Mouse (Mus musculus): ENCODE results near the gene Tmem231. TPM values are rescaled to one million over a fixed set of nuclear protein-coding genes. Genes with fewer than 3 reads are reported as not detected.

Tmem231 gene
- polyA plus RNA-seq, 1 experiment from 2014 or later, result 16.7 TPM

DNA sequence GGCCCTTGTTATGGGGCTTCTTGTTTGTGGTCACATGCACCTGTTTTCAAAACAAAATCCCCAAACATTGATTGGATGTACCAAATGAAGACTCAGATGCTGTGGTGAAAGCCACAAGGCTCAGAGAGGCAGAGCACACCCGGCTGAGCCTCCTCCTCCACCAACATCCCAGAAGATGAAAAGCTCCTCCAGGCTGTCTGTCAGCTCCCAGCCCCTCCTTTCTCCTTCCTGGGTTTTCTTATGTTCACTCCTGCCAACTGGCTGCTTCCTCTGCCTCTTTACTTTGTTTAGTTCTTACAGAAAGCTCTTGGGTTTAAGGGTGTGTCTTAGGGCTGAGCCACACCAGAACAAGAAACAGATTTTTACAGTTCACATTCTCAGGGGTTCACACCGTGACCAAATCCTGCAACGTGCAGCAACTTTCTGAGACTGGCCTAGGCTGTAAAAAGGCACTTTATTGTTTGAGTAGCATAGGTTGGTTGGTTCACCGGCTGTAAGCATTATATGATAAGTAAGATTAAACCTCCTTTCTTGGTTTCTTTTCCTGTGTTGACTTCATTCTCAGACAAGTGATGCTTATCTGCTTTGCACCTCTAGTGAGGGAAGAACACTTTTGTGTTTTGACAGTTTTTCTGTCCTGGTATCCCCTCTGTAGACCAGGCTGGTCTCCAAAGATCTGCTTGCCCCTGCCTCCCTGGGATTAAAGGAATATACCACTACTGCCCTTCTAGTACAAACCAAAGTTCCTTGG is 21.3 kb upstream of the Tmem231 start:
- Histone ChIP-seq H3K4me3 (replicated peaks; ENCODE audit: low read depth, low read length) (no peak overlapping the region), H3K4me1 (ENCODE audit: control insufficient read depth, insufficient read depth, low read length) (no peaks in the 10 kb centered on the region), H3K36me3 (ENCODE audit: control insufficient read depth, insufficient read depth, low read length) (peaks cover 67% of the 10 kb centered on the region), H3K27ac (replicated peaks; ENCODE audit: low read depth, low read length) (no peak overlapping the region), H3K9ac (replicated peaks; ENCODE audit: low read length) (no peak overlapping the region), H3K4me2 (ENCODE audit: low read length) (no peak overlapping the region), H3K9me3 (ENCODE audit: control insufficient read depth, low read length) (no peaks in the 10 kb centered on the region), H3K27me3 (ENCODE audit: control insufficient read depth, insufficient read depth, low read length) (no peaks in the 10 kb centered on the region)
- DNase-seq, result no peak
- WGBS, result 92% methylated on average over 4 of the region's 4 CpGs
- no peak for ATAC-seq (ENCODE audit: low FRiP score, low TSS enrichment)

DNA sequence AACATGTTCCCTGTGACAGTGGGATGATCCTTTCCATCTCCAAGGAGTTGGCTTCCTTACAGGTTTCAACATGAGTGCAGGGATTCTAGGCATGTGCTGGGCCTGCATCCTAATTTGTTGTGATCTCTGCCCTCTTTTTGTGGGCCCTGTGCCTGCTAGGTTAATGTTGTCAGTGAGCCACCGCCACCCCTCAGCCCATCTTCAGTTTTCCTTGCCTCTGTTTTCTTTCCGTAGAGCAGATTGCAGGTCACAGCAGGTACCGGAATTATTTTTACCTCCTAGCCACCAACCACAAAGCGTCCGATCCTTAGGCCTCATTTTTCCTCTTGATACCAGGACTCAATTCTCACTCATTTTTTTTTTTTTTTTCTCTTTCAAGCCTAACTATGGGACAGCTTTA is 18.3 kb upstream of the Tmem231 start:
- peaks cover 75% of the 10 kb centered on the region for H3K36me3 ChIP-seq (ENCODE audit: control insufficient read depth, insufficient read depth, low read length)
- ATAC-seq (ENCODE audit: low FRiP score, low TSS enrichment) (no peak), DNase-seq (no peak)
- no peak overlapping the region for H3K4me2 ChIP-seq (ENCODE audit: low read length)
- no peak overlapping the region for H3K27ac ChIP-seq (replicated peaks; ENCODE audit: low read depth, low read length)
- H3K4me3 ChIP-seq (replicated peaks; ENCODE audit: low read depth, low read length), result no peak overlapping the region
- H3K9me3 ChIP-seq (ENCODE audit: control insufficient read depth, low read length), result no peaks in the 10 kb centered on the region
- H3K4me1 ChIP-seq (ENCODE audit: control insufficient read depth, insufficient read depth, low read length), result no peaks in the 10 kb centered on the region
- 93% methylated on average over 5 of the region's 5 CpGs for WGBS
- H3K9ac ChIP-seq (replicated peaks; ENCODE audit: low read length), result no peak overlapping the region
- H3K27me3 ChIP-seq (ENCODE audit: control insufficient read depth, insufficient read depth, low read length), result no peaks in the 10 kb centered on the region

DNA sequence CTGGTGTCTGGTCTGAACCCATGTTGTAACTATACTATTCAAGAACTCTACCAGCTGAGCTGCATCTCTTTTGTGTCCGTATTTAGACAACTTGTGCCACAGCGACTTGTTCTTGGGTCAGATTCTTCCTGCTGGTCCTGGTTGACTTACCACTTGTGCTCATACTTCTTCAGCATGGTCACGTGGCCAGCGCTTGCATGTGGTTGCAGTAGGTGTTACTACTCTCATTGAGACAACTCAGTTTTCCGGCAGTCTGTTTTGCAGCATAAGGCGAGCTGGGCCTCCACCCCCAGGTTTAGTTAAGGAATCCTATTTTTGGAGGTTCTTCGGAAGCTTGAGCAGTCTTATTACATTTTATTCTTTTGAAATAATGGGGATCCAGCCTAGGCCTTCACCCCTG is 17.6 kb upstream of the Tmem231 start:
- Histone ChIP-seq H3K4me1 (ENCODE audit: control insufficient read depth, insufficient read depth, low read length) (no peaks in the 10 kb centered on the region), H3K27me3 (ENCODE audit: control insufficient read depth, insufficient read depth, low read length) (no peaks in the 10 kb centered on the region), H3K36me3 (ENCODE audit: control insufficient read depth, insufficient read depth, low read length) (peaks cover 75% of the 10 kb centered on the region), H3K9me3 (ENCODE audit: control insufficient read depth, low read length) (no peaks in the 10 kb centered on the region), H3K4me2 (ENCODE audit: low read length) (no peak overlapping the region), H3K9ac (replicated peaks; ENCODE audit: low read length) (no peak overlapping the region), H3K4me3 (replicated peaks; ENCODE audit: low read depth, low read length) (no peak overlapping the region), H3K27ac (replicated peaks; ENCODE audit: low read depth, low read length) (no peak overlapping the region)
- 95% methylated on average over 7 of the region's 7 CpGs for WGBS
- DNase-seq (no peak), ATAC-seq (ENCODE audit: low FRiP score, low TSS enrichment) (no peak)

DNA sequence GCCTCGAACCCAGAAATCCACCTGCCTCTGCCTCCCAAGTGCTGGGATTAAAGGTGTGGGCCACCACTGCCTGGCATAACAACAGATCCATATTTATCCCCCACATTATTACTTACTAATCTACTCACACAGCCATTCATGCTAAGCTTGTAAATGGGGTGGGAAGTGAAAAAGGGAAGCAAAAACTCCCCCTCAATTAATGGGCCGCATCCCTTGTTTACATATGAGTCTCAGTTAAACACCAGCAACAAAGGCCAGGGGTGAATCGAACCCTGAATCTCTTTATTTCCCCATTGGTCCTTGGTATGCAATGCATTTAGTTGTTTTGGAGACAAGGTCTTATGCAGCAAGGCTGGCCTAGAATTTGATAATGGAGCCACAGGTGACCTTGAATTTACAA is 17.2 kb upstream of the Tmem231 start:
- H3K9me3 ChIP-seq (ENCODE audit: control insufficient read depth, low read length), result no peaks in the 10 kb centered on the region
- ATAC-seq (ENCODE audit: low FRiP score, low TSS enrichment) (no peak), DNase-seq (no peak)
- WGBS, result 95% methylated on average over 3 of the region's 3 CpGs
- H3K4me3 ChIP-seq (replicated peaks; ENCODE audit: low read depth, low read length), result no peak overlapping the region
- no peak overlapping the region for H3K4me2 ChIP-seq (ENCODE audit: low read length)
- H3K36me3 ChIP-seq (ENCODE audit: control insufficient read depth, insufficient read depth, low read length), result peaks cover 77% of the 10 kb centered on the region
- no peaks in the 10 kb centered on the region for H3K27me3 ChIP-seq (ENCODE audit: control insufficient read depth, insufficient read depth, low read length)
- no peak overlapping the region for H3K27ac ChIP-seq (replicated peaks; ENCODE audit: low read depth, low read length)
- no peaks in the 10 kb centered on the region for H3K4me1 ChIP-seq (ENCODE audit: control insufficient read depth, insufficient read depth, low read length)
- no peak overlapping the region for H3K9ac ChIP-seq (replicated peaks; ENCODE audit: low read length)

DNA sequence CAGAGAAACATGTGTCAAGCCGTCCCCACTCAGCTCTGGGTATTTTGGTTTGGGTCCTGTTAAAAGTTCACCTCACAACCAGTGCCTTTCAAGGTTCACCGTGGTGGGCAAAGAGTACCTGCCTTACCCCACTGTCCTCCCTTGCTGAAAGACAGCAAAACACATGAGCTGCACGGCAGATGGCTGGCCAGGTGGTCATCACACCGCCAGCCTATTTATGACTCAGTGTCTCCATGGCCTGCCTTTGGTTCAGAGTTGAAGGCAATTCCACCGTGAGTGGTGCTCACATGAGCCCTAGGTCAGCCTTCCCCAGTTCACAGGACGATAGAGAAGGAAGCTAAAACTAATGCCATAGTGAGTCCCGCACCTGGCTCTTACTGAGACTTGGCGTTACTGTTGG is 14.3 kb upstream of the Tmem231 start:
- H3K27ac ChIP-seq (replicated peaks; ENCODE audit: low read depth, low read length), result no peak overlapping the region
- no peak overlapping the region for H3K9ac ChIP-seq (replicated peaks; ENCODE audit: low read length)
- no peak for DNase-seq
- no peaks in the 10 kb centered on the region for H3K27me3 ChIP-seq (ENCODE audit: control insufficient read depth, insufficient read depth, low read length)
- no peaks in the 10 kb centered on the region for H3K4me1 ChIP-seq (ENCODE audit: control insufficient read depth, insufficient read depth, low read length)
- no peak overlapping the region for H3K4me2 ChIP-seq (ENCODE audit: low read length)
- WGBS, result 96% methylated on average over 8 of the region's 8 CpGs
- no peaks in the 10 kb centered on the region for H3K9me3 ChIP-seq (ENCODE audit: control insufficient read depth, low read length)
- H3K4me3 ChIP-seq (replicated peaks; ENCODE audit: low read depth, low read length), result no peak overlapping the region
- peaks cover 83% of the 10 kb centered on the region for H3K36me3 ChIP-seq (ENCODE audit: control insufficient read depth, insufficient read depth, low read length)
- ATAC-seq (ENCODE audit: low FRiP score, low TSS enrichment), result no peak

DNA sequence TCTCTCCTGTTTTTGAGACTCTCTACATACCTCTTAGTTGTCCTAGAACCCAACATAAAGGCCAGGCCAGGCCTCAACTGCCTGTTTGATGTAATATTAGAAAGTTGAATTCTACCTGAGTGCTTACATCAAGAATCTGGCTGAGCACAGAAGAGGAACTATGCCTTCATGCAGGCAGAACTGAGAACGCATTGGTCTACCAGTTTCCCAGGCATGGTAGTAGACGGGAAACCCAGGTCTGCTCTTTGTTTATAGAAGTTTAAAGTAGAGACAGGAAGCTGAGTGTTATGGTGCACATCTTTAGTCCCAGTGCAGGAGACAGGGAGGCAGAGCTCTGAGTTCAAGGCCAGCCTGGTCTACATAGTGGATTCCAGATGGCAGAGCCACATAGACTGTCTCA is 13.5 kb upstream of the Tmem231 start:
- DNase-seq (no peak), ATAC-seq (ENCODE audit: low FRiP score, low TSS enrichment) (no peak)
- H3K36me3 ChIP-seq (ENCODE audit: control insufficient read depth, insufficient read depth, low read length), result peaks cover 84% of the 10 kb centered on the region
- H3K4me3 ChIP-seq (replicated peaks; ENCODE audit: low read depth, low read length), result no peak overlapping the region
- H3K9ac ChIP-seq (replicated peaks; ENCODE audit: low read length), result no peak overlapping the region
- no peak overlapping the region for H3K4me2 ChIP-seq (ENCODE audit: low read length)
- no peaks in the 10 kb centered on the region for H3K27me3 ChIP-seq (ENCODE audit: control insufficient read depth, insufficient read depth, low read length)
- peaks cover under 1% of the 10 kb centered on the region; the same call in 1 of the 2 replicates for H3K4me1 ChIP-seq (ENCODE audit: control insufficient read depth, insufficient read depth, low read length)
- WGBS, result 92% methylated on average over 2 of the region's 2 CpGs
- H3K27ac ChIP-seq (replicated peaks; ENCODE audit: low read depth, low read length), result no peak overlapping the region
- H3K9me3 ChIP-seq (ENCODE audit: control insufficient read depth, low read length), result no peaks in the 10 kb centered on the region

DNA sequence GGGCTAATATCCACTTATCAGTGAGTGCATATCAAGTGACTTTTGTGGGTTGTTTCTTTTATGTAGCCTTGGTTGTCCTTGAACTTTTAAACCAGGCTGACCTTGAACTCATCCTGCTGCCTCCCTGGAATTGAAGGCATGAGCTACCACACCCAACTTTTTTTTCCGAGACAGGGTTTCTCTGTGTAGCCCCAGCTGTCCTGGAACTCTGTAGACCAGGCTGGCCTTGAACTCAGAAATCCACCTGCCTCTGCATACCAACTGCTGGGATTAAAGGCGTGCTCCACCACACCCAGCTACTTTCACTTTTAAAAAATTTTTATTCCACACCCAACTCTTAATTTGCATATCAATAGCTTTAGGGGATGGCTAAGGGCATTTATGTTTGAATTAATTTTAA is 9.9 kb upstream of the Tmem231 start:
- Histone ChIP-seq H3K9ac (replicated peaks; ENCODE audit: low read length) (no peak overlapping the region), H3K9me3 (ENCODE audit: control insufficient read depth, low read length) (no peaks in the 10 kb centered on the region), H3K4me2 (ENCODE audit: low read length) (no peak overlapping the region), H3K4me1 (ENCODE audit: control insufficient read depth, insufficient read depth, low read length) (peaks cover 14% of the 10 kb centered on the region), H3K36me3 (ENCODE audit: control insufficient read depth, insufficient read depth, low read length) (peaks cover 57% of the 10 kb centered on the region), H3K27me3 (ENCODE audit: control insufficient read depth, insufficient read depth, low read length) (no peaks in the 10 kb centered on the region), H3K4me3 (replicated peaks; ENCODE audit: low read depth, low read length) (no peak overlapping the region), H3K27ac (replicated peaks; ENCODE audit: low read depth, low read length) (no peak overlapping the region)
- WGBS, result 86% methylated on average over 2 of the region's 2 CpGs
- DNase-seq, result no peak
- ATAC-seq (ENCODE audit: low FRiP score, low TSS enrichment), result no peak

DNA sequence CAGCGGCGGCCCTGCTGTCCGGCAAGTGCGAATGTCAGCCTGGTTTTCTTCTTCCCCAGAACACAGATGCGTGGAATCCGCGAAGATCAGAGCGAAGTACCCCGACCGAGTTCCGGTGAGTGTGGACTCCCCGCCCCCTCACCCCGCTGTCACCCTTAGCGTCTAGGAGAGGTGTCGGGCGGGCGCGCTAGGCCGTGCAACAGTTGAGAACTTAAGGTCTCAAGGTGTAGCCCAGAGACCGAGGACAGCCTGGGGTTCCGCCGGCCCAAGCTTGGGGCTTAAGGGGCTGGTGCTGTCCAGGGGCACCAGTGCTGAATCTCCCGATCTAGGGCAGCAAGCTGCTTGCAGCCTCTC is 7.4 kb upstream of the Tmem231 start:
- Histone ChIP-seq H3K36me3 (ENCODE audit: control insufficient read depth, insufficient read depth, low read length) (peaks cover 35% of the 10 kb centered on the region), H3K27me3 (ENCODE audit: control insufficient read depth, insufficient read depth, low read length) (no peaks in the 10 kb centered on the region), H3K9me3 (ENCODE audit: control insufficient read depth, low read length) (no peaks in the 10 kb centered on the region), H3K4me3 (replicated peaks; ENCODE audit: low read depth, low read length) (peak overlapping the region; percentile 99), H3K4me1 (ENCODE audit: control insufficient read depth, insufficient read depth, low read length) (peaks cover 14% of the 10 kb centered on the region), H3K27ac (replicated peaks; ENCODE audit: low read depth, low read length) (peak overlapping the region; percentile 70), H3K9ac (replicated peaks; ENCODE audit: low read length) (peak overlapping the region; percentile 89), H3K4me2 (ENCODE audit: low read length) (peak overlapping the region; percentile 91)
- WGBS, result under 1% methylated on average over 23 of the region's 23 CpGs
- ATAC-seq (ENCODE audit: low FRiP score, low TSS enrichment) (peak; percentile 18; the same call in 1 of the 2 replicates), DNase-seq (peak; percentile 11)
